Mouse (Mus musculus): Measurements from ENCODE around the gene Pld6. TPM values are rescaled to one million over a fixed set of nuclear protein-coding genes. Genes with fewer than 3 reads are reported as not detected.

Gene Pld6
- polyA plus RNA-seq, 1 experiment from 2014 or later, result 5.0 TPM

GRCm38 (mm10) chr11:59808170-59808960 lies 20.9 kb upstream of the Pld6 start:
- Histone ChIP-seq H3K4me2 (peak overlapping the region; percentile 89), H3K36me3 (peaks cover 44% of the 10 kb centered on the region), H3K9me3 (replicated peaks) (no peaks in the 10 kb centered on the region), H3K27ac (peak overlapping the region; percentile 99), H3K27me3 (no peaks in the 10 kb centered on the region), H3K4me1 (peaks cover 17% of the 10 kb centered on the region), H3K9ac (peak overlapping the region; percentile 90), H3K4me3 (replicated peaks) (peak overlapping the region; percentile 90)
- no peak for ATAC-seq (replicated peaks; ENCODE audit: low FRiP score)
- WGBS, result 73% methylated on average over 14 of the region's 14 CpGs

- Histone ChIP-seq H3K36me3 (peaks cover 71% of the 10 kb centered on the region), H3K4me1 (peaks cover 15% of the 10 kb centered on the region), H3K27me3 (no peaks in the 10 kb centered on the region), H3K9ac (no peak overlapping the region), H3K4me2 (no peak overlapping the region), H3K27ac (no peak overlapping the region), H3K9me3 (replicated peaks) (no peaks in the 10 kb centered on the region), H3K4me3 (replicated peaks) (no peak overlapping the region)
- no peak for ATAC-seq (replicated peaks; ENCODE audit: low FRiP score)
- WGBS, result 91% methylated on average over 2 of the region's 2 CpGs
These were observed 18.2 kb upstream of the Pld6 start for GRCm38 (mm10) chr11:59805656-59806055.

DNA sequence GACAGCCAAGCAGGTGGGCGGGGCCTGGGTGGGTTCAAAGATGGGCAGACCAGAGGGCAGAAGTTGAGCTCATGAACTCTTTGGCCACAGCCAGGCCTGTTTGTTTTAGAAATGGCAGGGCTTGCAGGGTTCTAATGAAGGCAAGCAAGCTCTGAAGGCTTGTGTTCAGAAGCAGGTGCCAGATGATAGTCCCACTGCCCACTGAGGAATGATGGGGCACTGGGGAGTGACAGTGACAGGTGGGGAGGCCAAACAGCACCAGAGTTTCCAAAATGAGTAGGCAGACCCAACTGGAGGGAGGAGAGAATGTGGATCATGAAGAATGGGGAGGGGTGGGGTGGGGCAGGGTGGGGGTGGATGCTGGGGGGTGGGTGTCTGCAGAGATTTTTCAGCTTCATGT lies 17.8 kb upstream of the Pld6 start:
- H3K4me2 ChIP-seq, result no peak overlapping the region
- H3K9me3 ChIP-seq (replicated peaks), result no peaks in the 10 kb centered on the region
- no peak overlapping the region for H3K27ac ChIP-seq
- H3K4me1 ChIP-seq, result peaks cover 15% of the 10 kb centered on the region
- WGBS, result 76% methylated on average over 1 of the region's 1 CpGs
- peaks cover 75% of the 10 kb centered on the region for H3K36me3 ChIP-seq
- H3K27me3 ChIP-seq, result no peaks in the 10 kb centered on the region
- no peak overlapping the region for H3K4me3 ChIP-seq (replicated peaks)
- H3K9ac ChIP-seq, result no peak overlapping the region
- no peak for ATAC-seq (replicated peaks; ENCODE audit: low FRiP score)

DNA sequence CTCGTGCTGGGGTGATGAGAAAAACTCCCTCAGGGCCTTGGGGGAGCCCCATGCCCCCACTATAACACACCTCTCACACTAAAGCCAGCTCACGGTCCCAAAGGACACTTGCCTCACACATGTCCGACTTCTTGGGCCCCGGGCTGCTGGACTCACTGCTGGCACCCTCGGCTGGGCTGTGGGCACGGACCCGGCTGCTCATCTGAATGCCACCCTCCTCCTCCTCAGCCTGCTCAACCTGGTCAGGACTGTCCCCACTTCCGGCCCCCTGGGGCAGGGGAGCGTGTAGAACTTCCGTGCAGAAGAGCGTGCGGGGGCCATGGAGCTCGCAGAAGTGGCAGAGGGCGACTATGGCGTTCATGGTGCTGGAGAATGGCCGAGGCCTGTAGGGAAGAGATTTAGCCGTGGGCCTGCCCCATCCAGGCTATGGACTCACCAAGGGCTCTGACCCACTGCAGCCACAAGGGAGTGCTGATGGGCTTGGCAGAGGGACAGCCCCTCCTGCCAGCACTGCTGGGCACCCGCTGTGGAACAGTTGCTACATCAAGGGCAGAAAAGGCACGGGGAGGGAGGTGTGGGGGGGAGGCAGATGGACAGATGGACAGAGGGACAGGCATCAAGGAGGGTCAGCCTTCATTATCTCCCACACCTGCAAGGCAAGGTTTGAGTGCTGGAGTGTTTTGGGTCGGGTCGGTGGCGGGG lies 17.1 kb upstream of the Pld6 start:
- WGBS, result 88% methylated on average over 22 of the region's 22 CpGs
- no peak for ATAC-seq (replicated peaks; ENCODE audit: low FRiP score)
- Histone ChIP-seq H3K27me3 (no peaks in the 10 kb centered on the region), H3K9me3 (replicated peaks) (no peaks in the 10 kb centered on the region), H3K36me3 (peaks cover 82% of the 10 kb centered on the region), H3K4me2 (no peak overlapping the region), H3K4me3 (replicated peaks) (no peak overlapping the region), H3K9ac (no peak overlapping the region), H3K27ac (no peak overlapping the region), H3K4me1 (peaks cover 15% of the 10 kb centered on the region)

- Histone ChIP-seq H3K27ac (no peak overlapping the region), H3K4me1 (peaks cover 7% of the 10 kb centered on the region), H3K4me2 (no peak overlapping the region), H3K9ac (no peak overlapping the region), H3K36me3 (peaks cover 93% of the 10 kb centered on the region), H3K27me3 (no peaks in the 10 kb centered on the region), H3K9me3 (replicated peaks) (no peaks in the 10 kb centered on the region), H3K4me3 (replicated peaks) (no peak overlapping the region)
- WGBS, result 84% methylated on average over 14 of the region's 14 CpGs
- ATAC-seq (replicated peaks; ENCODE audit: low FRiP score), result no peak
These were observed 16.1 kb upstream of the Pld6 start for GRCm38 (mm10) chr11:59803516-59803915.

DNA sequence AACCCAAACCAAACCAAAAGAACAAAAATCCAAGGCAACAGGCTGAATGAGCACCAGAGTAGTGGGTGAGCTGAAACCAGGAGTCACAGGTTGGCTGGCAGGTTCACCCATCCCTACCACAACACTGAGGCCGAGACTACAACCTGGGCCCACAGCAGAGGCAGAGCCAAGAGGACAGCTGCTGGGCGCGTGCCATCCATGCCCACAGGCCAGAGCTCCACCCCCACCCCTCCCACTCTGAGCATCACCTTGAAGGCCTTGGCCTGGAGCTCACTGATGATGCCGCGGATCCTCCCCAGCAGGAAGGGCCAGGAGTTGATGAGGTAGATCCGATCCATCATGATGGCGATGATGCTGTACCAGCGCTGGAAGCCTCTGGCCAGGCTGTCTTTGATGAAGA lies 14.4 kb upstream of the Pld6 start:
- H3K9ac ChIP-seq, result no peak overlapping the region
- no peaks in the 10 kb centered on the region for H3K27me3 ChIP-seq
- H3K4me1 ChIP-seq, result no peaks in the 10 kb centered on the region
- WGBS, result 91% methylated on average over 8 of the region's 8 CpGs
- H3K4me3 ChIP-seq (replicated peaks), result no peak overlapping the region
- no peaks in the 10 kb centered on the region for H3K9me3 ChIP-seq (replicated peaks)
- no peak for ATAC-seq (replicated peaks; ENCODE audit: low FRiP score)
- H3K36me3 ChIP-seq, result peaks cover 98% of the 10 kb centered on the region
- no peak overlapping the region for H3K4me2 ChIP-seq
- no peak overlapping the region for H3K27ac ChIP-seq

- Histone ChIP-seq H3K9me3 (replicated peaks) (no peaks in the 10 kb centered on the region), H3K4me3 (replicated peaks) (no peak overlapping the region), H3K27ac (no peak overlapping the region), H3K9ac (no peak overlapping the region), H3K36me3 (peaks cover 99% of the 10 kb centered on the region), H3K27me3 (no peaks in the 10 kb centered on the region), H3K4me1 (no peaks in the 10 kb centered on the region), H3K4me2 (no peak overlapping the region)
- ATAC-seq (replicated peaks; ENCODE audit: low FRiP score), result no peak
- WGBS, result 96% methylated on average over 10 of the region's 10 CpGs
These were observed 13.0 kb upstream of the Pld6 start for GRCm38 (mm10) chr11:59800412-59800811.

- no peak overlapping the region for H3K4me2 ChIP-seq
- no peak for ATAC-seq (replicated peaks; ENCODE audit: low FRiP score)
- H3K27me3 ChIP-seq, result no peaks in the 10 kb centered on the region
- no peaks in the 10 kb centered on the region for H3K9me3 ChIP-seq (replicated peaks)
- H3K36me3 ChIP-seq, result peaks cover 73% of the 10 kb centered on the region
- H3K9ac ChIP-seq, result no peak overlapping the region
- no peak overlapping the region for H3K27ac ChIP-seq
- no peaks in the 10 kb centered on the region for H3K4me1 ChIP-seq
- WGBS, result 88% methylated on average over 6 of the region's 6 CpGs
- no peak overlapping the region for H3K4me3 ChIP-seq (replicated peaks)
These were observed 5.9 kb upstream of the Pld6 start for GRCm38 (mm10) chr11:59793390-59793789.

DNA sequence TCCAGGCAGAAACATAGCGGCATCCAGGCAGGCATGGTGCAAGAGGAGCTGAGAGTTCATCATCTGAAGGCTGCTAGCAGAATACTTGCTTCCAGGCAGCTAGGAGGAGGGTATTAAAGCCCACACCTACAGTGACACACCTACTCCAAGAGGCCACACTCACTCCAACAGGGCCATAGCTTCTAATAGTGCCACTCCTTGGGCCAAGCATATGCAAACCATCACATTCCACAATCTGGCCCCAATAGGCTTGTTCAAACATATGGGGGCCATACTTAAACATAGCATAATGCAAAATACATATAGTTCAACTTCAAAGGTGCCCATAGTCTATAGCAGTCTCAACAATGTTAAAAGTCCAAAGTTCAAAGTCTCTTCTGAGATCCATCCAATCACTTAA lies 1.9 kb upstream of the Pld6 start:
- no peak overlapping the region for H3K4me3 ChIP-seq (replicated peaks)
- peaks cover 32% of the 10 kb centered on the region for H3K36me3 ChIP-seq
- no peak overlapping the region for H3K9ac ChIP-seq
- H3K27me3 ChIP-seq, result 0 out of 2 replicates have a peak, but pooled peaks cover 2% of the 10 kb centered on the region
- ATAC-seq (replicated peaks; ENCODE audit: low FRiP score), result no peak
- 86% methylated on average over 1 of the region's 1 CpGs for WGBS
- H3K4me2 ChIP-seq, result no peak overlapping the region
- peaks cover 13% of the 10 kb centered on the region for H3K4me1 ChIP-seq
- no peak overlapping the region for H3K27ac ChIP-seq
- H3K9me3 ChIP-seq (replicated peaks), result no peaks in the 10 kb centered on the region

DNA sequence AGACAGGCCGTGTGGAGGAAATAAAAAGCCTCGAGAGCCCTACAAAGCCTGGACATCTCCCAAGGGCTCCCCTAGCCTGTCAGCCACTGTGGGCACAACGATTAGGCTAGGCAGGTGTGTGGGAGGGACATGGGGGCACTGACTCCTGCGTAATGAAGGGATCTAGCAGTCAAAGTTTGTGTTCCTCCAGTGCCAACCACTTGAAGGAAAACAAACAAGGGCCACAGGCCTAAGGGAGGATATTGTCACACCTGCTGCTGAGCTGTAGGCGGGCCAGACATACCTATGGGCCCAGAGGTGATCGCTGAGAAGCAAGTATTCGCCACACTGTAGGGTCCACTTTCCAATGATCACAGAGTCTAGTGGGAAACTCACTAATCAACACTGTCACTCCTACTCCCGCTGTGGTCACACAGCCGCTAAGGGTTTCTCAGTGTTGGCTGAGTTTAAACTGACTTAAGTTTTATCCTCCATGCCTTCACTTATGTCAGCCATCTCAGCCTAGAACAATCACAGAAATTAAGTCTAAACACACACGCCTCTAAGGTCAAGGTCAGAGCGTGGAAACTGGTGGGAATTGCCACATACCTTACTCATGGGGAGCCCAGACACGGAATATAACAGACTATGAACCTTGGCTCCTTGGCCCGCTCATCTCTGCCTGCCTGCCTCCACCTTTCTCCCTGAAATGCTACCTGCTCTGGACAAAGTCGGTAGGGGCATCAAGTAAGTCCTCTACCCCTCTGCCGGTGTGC lies 824 bp downstream of the Pld6 start:
- 41% methylated on average over 15 of the region's 15 CpGs for WGBS
- peaks cover 13% of the 10 kb centered on the region for H3K4me1 ChIP-seq
- peak overlapping the region; percentile 47 for H3K9ac ChIP-seq
- H3K27me3 ChIP-seq, result 0 out of 2 replicates have a peak, but pooled peaks cover 2% of the 10 kb centered on the region
- no peak for ATAC-seq (replicated peaks; ENCODE audit: low FRiP score)
- no peak overlapping the region for H3K27ac ChIP-seq
- no peaks in the 10 kb centered on the region for H3K9me3 ChIP-seq (replicated peaks)
- peaks cover 7% of the 10 kb centered on the region for H3K36me3 ChIP-seq
- peak overlapping the region; percentile 54 for H3K4me3 ChIP-seq (replicated peaks)
- peak overlapping the region; percentile 95 for H3K4me2 ChIP-seq

DNA sequence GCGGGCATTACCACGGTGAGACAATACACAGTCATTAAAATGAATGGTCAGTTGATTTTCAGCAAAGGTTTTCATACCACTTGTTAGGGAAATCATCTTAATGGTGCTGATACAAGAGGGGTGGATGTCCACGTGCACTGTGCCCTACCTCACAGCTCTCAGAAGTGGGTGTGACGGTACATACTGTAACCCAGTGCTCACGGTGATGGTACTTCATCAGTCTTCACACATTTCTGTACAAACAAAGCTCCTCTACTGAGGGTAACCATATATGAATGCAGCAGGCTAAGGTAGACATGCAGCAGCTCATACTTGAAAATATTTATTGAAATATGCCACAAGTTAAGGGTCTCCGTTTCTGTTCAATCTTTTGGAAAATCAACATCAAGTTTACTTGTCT lies 3.9 kb downstream of the Pld6 start:
- ATAC-seq (replicated peaks; ENCODE audit: low FRiP score), result no peak
- Histone ChIP-seq H3K9ac (no peak overlapping the region), H3K36me3 (peaks cover 2% of the 10 kb centered on the region; the same call in 1 of the 2 replicates), H3K4me3 (replicated peaks) (no peak overlapping the region), H3K4me2 (no peak overlapping the region), H3K27me3 (0 out of 2 replicates have a peak, but pooled peaks cover 2% of the 10 kb centered on the region), H3K4me1 (peaks cover 13% of the 10 kb centered on the region), H3K9me3 (replicated peaks) (no peaks in the 10 kb centered on the region), H3K27ac (no peak overlapping the region)
- 87% methylated on average over 6 of the region's 6 CpGs for WGBS

- Histone ChIP-seq H3K4me2 (no peak overlapping the region), H3K4me3 (replicated peaks) (no peak overlapping the region), H3K27me3 (no peaks in the 10 kb centered on the region), H3K9me3 (replicated peaks) (no peaks in the 10 kb centered on the region), H3K9ac (no peak overlapping the region), H3K4me1 (peaks cover 7% of the 10 kb centered on the region), H3K36me3 (peaks cover 16% of the 10 kb centered on the region), H3K27ac (no peak overlapping the region)
- WGBS, result 83% methylated on average over 7 of the region's 7 CpGs
- ATAC-seq (replicated peaks; ENCODE audit: low FRiP score), result no peak
These were observed 5.3 kb downstream of the Pld6 start for GRCm38 (mm10) chr11:59782091-59782590.
